Mouse (Mus musculus) lung, postnatal 25 days (tissue): ENCODE measurements around the gene Tmprss12.
"Not testable (repeated sequence)": the region's sequence is repeated elsewhere in the genome, so short reads cannot be mapped to it uniquely, and the experiment has no call there.

Experiments
- DNase-seq: peaks from one replicate; pipeline ENCODE4 v3.0.0; 2022; ENCODE audit warnings: low spot score

The Tmprss12 gene

DNA sequence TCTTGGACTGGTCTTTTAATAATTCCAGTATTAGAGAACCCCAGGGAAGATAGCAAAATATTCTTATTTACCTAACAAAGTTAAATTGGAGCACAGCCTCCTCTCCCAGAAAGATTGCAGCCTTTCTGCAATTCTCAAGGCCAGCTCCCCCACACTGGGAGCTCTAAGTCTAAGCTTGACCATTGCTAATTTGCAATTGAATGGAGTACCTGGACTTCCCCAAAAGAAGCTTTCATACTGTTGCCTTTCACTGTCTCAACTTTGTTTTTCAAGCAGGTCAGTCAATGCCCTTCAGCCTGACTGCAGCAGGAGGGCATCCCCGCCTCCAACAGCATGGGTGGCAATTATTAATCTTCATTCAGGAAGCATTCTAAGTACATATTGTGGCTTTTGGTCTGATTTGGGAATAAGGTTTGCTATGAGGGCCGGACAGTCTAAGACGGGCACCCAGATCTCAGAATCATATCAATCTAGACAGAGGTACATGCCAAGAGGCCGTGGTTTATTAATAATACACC lies 6.8 kb upstream of the Tmprss12 start:
- not testable (repeated sequence) for DNase-seq

DNA sequence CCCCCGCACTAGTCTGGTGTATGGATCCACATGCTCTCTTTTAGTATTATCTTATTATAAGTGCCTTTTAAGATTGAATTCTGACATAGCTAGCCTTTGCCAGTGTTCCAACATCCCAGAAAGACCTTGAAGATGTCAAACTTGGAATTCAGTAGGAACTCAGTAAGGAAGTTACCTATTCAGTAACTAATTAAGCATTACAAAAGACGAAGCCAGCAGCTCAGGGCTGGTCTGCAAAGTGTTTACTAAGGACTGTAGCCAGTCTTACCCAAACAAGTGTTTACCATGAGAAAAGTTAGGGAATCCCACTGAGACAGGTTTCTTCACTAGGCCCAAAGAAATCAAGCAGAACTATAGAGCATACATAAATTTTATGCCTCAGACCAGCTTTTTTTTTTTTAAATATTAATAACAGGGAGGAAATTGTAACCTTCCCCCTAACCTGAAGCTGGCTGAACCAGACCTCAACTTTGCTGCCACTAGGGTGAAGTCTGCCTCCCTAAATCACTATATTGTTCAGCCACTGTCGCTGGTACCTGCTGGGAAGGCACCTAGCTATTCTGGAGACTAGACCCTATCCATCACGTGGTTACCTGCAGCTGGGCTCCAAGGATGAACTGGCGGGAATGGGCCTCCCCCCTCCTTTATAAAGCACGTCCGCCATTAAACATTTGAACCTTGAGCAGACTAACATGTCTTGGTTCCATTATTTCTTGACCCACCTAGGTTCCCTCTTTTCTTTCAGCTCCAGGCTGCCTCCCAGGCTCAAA lies 5.7 kb upstream of the Tmprss12 start:
- DNase-seq = no peak

DNA sequence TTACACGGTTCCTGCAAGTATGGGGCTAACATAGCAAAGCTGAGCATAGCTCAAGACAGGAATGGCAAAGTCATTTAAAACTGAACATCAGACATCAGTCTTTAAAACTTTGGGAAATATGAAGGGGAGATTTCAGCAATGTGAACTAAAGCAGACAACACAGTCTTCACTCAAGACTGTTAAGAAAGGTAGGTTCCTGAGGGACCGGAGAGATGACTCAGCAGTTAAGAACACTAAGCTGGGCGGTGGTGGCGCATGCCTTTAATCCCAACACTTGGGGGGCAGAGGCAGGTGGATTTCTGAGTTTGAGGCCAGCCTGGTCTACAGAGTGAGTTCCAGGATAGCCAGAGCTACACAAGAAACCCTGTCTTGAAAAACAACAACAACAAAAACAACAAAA lies 4.2 kb upstream of the Tmprss12 start:
- DNase-seq = no peak

DNA sequence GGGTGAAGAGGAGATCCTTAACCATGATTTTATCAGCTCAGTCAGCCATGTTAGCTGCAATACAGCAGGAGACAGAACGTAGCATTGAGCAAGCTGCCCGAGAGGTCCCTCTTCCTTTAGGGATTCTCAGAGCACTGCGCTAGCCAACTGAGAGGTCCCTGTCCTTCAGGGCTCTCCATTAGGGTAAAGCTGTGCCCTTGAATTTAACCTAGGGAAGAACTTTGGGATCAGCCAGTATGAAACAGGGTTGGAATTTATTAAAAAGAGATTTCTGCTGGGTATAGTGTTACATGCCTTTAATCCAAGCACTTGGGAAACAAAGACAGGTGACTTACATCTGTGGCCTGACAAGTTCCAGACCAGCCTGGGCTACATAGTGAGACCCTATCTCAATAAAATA lies 3.1 kb upstream of the Tmprss12 start:
- no peak for DNase-seq

DNA sequence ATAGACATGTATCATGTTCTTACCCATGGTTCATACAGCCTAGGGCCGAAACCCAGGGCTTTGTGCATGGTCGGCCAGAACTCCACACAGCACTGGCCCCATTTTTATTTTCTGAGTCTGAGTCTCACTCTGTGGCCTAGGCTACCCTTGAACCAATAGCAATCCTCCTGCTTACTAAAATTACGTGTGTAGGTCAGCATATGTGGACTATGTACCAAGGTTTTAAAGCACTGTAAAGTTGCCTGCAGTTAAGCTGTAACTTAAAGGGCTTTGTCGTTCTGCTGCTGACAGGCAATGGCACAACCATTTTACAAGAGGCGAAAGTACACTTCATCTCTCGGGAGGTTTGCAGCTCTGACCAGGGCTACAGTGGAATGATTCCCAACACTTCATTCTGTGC lies 8.3 kb downstream of the Tmprss12 start:
- no peak for DNase-seq

DNA sequence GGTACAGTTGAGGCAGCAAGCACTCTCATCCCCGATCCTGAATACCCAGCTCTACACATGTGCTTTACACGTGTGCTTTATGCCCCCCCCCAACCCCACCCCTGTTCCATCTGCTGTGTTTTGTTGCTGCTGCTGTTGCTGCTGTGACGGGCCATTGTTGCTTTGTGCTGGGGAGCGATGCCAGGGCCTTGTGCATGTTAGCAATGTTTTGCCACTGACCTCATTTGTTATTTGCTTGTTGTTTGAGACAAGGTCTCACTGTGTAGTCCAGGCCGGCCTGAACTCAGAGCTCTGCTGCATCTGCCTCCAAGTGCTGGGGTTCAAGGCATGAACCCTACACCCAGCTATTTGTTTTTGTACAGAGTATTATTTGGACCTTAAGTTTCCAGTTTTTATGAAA lies 10.2 kb downstream of the Tmprss12 start:
- DNase-seq = no peak

DNA sequence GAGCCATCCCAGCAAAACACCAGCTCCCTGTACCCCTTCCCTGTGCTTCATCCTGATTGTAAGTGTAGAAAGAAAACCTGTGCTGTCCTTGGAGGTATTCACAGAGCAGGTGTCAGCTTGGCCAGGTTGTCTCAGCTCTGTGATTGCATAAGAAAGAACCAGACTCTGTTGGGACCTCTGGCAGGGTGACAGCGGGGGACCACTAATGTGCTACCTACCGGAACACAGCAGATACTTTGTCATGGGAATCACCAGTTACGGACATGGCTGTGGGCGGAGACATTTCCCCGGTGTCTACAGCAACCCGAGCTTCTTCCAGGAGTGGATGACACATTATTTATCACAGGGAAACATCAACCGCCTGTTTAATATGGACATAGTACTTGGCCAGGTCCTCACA lies 11.7 kb downstream of the Tmprss12 start:
- no peak for DNase-seq

DNA sequence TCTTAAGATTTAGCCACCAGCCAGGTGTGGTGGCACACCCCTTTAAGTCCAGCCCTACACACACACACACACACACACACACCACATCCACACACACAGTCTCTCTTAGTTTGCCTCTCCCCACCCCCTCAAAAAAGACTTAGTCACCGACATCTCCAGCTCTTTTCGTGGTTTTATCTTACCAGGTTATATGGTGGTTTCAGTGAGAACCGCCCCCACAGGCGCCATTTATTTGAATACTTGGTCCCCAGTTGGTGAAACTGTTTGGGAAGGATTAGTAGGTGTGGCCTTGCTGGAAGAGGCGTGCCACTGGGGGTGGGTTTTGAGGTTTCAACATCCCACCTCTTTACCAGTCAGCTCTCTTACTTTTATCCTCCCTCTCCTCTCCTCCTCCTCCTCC lies 17.2 kb downstream of the Tmprss12 start:
- DNase-seq = no peak

DNA sequence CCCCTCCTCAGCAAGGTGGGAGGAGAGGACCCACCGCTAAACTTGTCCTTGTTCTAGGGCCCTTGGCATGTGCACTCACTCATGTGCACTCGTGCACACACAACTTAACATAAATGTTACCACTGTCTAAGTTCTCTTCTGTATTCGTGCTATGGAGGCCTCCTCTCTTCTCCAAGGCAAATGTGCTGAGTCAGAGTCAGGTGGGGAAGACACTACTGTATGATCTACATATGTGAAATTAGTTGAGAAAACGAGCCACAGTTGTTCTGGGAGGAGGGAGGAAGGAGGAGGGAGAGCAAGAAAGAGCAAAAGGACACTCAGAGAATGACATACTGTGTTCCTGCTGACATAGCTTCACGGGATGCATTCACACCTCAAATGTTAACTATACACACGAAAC lies 19.9 kb downstream of the Tmprss12 start:
- no peak for DNase-seq

DNA sequence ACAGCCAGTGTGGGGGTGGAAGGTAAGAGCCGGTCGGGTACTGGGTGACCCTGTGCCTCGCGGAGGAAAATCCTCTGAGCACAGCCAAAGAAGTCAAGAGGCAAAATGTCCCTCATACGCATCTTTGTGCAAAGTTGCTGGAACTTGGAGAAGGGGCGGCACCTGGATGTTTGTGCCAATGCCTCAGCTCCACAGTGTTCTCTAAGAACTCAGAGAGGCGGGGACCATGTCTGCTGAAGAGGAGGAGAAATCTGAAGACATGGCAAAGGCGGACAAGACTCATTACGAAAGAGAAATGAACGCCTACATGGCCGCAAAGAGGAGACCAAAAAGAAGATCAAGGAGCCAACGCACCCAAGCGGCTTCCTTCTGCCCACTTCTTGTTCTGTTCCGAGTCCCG lies 20.9 kb downstream of the Tmprss12 start:
- no peak for DNase-seq

DNA sequence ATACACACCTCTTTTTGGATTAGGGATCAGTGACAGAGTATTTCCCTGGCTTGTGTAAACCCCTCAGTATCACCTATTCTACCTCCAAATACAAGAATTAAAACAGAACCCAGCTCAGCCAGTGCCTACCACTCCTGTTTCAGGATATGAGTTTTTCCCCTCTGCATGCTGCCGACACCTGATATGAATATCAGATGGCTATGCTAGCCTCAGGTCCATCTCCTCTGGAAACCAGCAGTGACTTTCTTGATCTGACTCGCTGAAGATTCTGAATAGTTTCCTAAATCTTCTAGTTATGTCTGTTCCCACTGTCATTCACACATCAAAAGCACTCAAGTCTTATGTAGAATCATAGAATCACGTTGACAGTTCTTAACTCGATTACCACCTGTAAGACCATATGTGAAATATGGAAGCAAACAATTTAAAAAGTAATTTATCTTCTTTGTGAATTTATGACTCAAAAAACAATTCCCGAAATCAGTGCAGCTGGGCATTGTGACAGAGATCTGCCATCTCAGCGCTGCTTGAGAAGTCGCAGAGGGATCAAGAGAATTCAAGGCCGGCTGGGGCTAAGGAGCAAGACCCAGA lies 22.9 kb downstream of the Tmprss12 start:
- DNase-seq = no peak

DNA sequence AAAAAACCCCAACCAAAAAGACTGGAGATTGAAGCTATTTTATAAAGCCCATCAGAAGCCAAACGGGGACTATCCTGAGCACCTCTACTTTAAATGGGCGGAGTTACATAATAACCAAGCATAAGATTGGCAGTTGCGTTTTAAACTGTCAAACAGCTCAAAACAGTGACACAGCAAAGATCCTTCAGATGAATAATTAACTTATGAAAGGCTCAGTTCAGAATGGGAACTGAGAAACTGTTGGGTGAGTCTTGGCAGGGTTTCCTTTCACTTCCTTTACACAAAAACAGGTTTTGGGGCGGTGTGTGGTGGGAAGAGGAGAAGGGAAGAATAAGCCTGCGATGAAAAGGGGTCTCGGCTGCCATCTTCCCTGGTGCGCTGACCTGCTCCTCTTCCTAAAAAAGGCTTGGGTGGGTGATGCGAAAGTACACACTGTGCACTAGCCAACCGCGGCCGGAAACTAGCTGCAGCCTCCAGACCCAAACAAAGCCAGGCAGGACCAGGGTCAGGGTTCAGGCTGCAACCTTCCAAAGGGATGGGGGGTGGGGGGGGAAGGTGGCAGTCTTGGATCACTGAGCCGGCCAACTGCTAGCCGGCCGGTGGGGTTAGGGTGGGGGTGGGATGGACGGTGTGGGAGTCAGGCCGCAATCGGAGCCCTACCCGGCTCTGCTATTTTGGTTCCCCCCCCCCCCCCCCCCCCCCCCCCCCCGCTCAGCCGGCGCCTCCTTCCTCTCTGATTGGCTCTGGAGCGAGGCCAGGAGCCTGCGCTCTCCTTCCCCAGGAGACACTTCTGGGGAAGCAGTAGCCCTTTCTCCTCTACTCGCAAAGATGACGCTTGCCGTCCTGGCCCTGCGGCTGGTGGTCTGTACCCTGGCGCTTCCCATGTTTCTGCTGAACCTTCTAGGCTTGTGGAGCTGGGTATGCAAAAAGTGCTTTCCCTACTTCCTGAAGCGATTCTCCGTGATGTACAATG lies 23.7 kb downstream of the Tmprss12 start, which contains the start of gene Mettl7a1:
Gene Mettl7a1, plus strand, starts transcription at position 122 of the 973 bp plus-strand sequence.
- DNase-seq = peak; percentile 89

DNA sequence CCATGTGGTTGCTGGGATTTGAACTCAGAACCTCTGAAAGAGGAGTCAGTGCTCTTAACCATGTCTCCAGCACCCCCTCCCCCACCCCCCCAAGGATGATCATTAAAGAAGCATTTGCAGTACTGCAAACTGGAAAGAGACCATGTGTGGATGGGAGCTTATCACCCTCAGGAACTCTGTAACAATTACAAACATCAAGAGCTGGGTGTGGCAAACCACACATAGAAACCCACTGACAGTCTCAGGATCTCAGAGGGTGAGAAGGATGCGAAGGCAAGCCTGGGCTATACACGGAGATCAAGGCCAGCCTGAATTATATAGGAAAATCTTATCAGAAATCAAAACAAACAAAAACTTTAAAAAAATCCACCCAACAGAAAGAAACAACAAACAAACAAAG lies 25.6 kb downstream of the Tmprss12 start:
- no peak for DNase-seq

DNA sequence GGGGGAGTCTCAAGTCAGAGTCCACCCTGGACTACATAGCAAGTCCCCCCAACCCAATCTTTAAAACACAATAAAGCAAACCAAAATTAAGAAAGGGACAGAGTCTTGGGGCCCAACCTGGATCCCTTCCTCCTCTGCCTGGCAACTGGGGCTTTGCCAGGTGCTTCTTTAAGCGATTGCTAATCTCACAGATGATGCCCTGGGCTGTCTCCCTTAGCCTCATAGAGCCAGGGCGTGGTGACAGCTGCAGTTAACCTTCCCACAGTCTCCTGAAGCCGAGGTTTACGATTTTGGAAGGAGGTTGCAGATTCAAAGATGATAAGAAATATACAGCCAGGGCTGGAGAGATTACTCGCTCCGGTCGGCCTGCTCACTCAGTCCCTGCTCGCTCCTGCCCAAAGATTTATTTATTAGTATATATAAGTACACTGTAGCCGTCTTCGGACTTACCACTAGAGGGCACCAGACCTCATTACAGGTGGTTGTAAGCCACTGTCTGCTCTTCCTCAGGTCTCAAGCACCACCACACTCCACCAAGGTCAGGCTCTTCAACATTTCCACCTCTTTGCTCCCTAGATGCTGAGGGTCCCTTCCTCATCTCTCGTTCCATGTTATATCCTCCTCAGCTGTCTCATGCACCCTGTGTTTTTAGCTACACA lies 26.9 kb downstream of the Tmprss12 start:
- not testable (repeated sequence) for DNase-seq

DNA sequence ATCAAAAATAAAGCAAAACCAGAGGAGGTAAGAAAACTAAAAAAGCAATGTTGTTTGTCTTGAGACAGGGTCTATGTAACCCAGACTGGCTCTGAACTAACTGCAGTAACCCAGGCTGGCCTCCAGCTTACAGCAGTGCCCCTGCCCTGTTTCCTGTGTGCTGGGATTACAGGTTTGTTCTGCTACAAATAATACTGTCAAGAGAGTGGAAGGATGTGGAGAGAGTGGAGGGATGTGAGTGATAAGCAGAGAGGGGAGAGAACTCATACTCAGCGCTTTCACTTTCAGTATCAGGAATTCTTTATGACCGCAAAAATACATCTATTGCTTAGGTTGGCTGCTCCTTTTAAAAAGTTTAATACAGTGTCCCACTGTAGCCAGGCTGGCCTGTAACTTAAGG lies 31.7 kb downstream of the Tmprss12 start:
- no peak for DNase-seq

DNA sequence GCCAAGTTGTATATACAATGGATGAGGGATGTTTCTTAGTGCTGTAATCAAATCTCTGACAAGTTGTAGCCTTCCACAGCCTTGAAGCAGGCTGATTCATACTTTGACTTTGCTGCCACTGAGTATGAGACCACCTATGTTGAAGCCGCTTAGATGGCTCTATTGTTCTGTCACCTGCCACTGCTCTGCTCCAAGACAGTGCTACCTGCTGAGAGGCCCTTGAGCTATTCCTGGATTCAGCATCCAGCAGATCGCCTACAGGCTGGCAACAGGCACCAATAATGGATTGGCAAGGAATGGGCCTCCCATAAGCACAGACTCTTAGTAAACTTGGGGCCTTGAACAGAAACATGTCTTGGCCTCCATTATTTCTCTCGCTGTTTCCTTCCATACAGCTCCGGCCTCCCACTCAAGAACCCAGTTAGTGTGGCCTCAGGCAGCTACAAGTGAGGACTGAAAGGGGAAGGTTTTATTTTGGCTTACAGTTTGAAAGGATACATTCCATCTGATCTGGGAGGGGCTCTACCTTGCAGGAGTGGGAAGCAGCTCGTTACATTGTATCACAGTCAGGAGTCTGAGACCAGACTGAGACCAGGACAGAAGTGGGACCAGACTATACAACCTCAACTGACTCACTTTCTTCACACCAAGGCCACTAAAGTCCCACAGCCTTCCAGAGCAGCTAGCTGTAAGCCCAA lies 34.0 kb downstream of the Tmprss12 start:
- DNase-seq = no peak

DNA sequence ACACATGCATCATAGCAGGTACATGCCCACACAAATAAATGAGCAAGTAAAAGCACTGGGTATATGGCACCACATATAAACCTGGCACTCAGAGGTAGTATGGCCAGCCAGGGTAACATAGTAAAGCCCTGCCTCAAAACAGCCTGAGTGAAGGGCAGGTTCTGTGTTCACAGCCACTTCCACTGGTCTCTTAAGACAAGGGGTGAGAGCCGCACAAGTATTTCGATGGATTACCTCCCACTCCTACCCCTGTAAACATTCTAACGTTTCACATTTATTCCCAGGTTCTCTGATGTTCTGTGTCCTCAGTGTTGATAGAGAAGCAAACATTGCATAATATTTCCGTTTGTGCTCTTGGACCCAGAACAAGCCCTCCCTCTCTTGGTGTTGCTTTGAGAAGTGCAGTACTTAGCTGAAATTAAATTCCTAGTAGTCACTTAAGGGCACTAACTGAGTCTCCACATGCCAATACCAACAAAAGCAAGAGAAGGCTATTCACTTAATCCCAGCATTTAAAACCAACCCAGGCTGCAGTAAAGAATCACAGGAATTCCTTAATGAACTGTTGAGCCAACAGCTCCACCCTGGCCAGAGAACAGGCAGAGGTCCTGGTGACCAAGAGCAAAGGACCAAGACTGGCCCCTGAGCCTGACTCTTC lies 37.5 kb downstream of the Tmprss12 start:
- DNase-seq = peak; percentile 89

DNA sequence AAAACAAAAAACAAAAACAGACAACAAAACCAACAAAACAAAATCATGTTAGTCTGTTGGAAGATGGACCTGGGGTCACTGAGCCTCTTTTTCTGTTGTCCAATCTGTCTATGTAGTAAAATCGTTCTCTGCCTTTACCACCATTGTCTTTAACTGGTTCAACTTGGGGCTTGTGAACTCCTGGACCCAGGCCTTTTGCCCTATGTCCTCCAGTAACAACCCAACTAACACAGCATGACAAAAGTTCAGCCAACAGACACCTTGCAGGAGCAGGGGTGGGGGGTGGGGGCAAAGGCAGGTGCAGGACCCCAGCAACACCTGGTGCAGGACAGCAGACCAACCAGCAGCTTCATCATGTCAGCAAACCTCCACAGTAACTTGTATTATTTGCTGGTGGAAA lies 39.2 kb downstream of the Tmprss12 start:
- DNase-seq = no peak

DNA sequence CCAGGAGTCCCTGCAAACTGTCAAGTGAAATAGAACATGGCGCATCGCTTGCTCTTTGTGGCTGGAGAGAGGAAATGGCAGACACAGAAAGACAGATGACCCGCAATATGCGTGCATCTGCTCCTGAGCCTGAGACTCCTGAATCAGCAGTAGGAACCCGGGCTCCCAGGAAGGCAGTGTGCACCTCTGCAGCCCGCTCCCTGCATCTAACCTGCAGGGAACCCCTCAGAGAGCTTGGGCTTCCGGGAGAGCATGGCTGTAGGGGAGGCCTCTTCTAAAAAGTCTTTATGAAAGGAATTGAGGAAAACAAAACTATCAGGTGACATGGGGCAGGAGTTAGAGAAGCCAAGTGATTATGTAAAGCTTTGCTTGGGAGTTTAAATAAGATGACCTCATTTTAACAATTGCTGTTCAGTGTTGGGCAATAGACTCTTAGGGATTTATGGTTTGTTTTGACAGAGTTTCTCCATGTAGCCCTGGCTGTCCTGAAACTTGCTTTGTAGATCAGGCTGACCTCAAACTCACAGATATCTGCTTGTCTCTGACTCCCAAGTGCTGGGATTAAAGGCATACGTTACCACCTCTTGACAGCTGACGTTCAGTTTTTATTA lies 39.8 kb downstream of the Tmprss12 start:
- peak; percentile 82 for DNase-seq

DNA sequence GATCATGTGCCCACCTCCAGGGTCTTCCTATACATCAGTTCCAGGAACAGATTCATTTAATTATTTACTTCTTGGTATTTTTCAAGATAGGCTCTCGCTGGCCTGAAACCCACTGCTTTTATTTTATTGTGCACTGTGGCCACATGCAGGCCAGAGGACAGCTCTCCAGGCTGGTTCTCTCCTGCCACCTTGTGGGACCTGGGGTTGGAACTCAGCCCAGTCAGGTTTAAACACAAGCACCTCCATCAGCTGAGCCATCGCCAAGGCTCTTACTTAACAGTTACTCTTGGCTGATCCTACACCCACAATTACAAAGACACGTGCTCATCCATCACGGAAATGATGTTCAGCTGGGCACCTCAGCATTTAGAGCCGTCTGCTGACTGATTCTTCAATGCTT lies 40.5 kb downstream of the Tmprss12 start:
- peak; percentile 89 for DNase-seq
